Mouse (Mus musculus) kidney, adult 2 months (tissue): ENCODE results near the gene Zfp568.

Experiments
- CTCF ChIP-seq: fragments of 200-500 bp; conservative IDR thresholded peaks from 2 replicates; pipeline ENCODE4 v1.5.1; 2011; ENCODE audit warnings: low read depth, mild to moderate bottlenecking, control low read depth, low read length, moderate library complexity, mixed read lengths; ENCODE audit not compliant: insufficient read depth, insufficient read length
- POLR2A ChIP-seq: fragments of 200-500 bp; IDR thresholded peaks from one replicate; pipeline ENCODE4 v1.6.1; 2011; ENCODE audit warnings: low read depth, low read length, control low read depth

GRCm38 (mm10) chr7:30017226-30017625 lies 33.5 kb downstream of the Zfp568 start:
- TF ChIP-seq POLR2A = no peak
- no peak for TF ChIP-seq CTCF
